Mouse (Mus musculus) right cerebral cortex, postnatal 10 days (tissue): ENCODE results near the gene She.

ENCODE experiments used
- DNase-seq, 2 experiments: peaks; one replicate each; pipeline ENCODE4 v3.0.0; 2021; ENCODE audit warnings: low spot score in 2 of 2

Gene She

DNA sequence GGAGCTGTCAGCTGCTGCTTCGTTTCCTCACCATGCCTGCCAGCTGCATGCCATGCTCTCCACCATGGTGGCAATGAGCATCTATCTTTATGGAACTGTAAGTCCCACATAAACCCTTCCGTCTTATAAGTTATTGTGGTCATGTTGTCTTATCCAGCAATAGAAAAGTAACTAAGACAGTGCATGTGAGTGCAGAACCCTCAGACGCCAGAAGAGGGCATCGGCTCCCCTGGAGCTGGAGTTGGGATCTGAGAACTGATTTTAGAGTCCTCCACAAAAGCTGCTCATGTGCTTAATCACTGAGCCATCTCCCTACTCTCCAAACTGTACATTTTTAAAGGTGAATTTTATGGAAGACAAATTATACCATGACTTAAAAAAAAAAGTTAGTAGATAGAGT, 14.1 kb upstream of the She start:
- no peak for DNase-seq

DNA sequence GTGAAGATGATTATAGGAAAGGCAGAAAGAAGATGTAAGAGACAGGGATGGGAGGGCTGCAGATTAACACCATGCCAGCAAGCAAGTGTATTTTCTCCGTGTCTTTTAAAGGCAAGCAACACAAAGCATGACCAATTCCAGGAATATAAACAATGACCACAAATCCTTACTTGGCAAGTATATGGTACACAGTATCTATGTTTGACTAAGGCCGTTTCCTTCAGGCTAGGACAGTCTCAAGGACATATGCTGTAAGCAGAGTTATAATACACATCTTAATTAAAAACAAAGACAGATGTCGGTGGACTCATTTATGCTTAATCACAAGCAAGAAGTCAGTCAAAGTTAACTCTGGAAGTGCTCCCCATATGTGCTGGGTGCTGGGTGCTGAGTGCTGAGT, 12.6 kb upstream of the She start:
- no peak for DNase-seq

DNA sequence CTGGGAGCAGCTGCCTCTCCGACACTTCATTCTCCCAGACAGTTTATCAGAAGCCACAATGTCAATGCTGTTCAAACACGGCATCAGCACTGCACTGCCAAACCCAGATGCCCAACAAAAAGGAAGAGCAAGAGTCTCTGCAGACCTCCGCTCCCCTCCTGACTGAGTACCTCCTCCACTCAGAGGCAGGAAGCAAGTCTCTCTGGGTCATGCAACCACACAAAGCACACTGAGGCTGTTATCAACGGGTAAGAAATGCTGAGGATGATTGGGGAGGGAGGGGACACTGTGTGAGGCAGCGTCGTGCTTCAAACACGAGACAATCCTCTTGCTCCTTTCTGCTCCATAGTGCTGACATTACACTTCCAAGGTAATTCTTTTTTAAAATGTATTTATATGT, 11.3 kb upstream of the She start:
- no peak for DNase-seq

DNA sequence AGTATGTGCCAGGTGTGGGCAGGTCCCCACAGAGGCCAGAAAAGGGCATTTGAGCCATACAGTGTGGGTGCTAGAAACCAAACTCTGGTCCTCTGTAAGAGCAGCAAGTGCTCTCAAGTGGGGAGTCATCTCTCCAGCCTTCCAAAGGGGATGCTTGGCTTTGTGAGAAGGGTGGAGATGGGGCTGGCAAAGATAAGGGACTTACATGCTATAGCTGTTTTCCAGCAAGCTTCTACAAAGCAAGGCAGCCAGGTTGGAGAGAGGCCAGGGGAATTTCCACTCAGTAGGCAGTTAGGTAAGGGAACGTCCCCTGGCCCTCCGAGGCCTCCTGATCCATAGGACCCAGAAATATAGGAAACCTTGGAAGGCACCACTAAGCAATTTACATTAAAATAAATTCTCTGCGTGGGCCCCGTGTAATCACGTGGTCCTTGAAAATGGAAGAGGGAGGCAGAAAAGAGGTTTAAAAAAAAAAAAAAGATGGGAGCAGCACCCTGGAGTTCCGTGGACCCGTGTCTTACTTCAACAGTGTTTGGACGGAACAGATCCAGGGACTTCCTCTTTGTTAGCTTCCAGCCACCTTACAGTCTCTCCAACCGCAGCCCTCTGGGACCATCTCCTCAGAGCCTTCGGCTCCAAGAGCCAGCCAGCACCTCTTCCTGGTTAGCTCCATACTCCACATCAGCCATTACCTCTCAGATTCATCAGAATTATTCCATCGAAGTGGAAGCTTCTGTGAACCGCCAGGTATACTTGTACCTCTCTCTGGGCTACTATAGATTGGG, 10.7 kb upstream of the She start:
- no peak for DNase-seq

DNA sequence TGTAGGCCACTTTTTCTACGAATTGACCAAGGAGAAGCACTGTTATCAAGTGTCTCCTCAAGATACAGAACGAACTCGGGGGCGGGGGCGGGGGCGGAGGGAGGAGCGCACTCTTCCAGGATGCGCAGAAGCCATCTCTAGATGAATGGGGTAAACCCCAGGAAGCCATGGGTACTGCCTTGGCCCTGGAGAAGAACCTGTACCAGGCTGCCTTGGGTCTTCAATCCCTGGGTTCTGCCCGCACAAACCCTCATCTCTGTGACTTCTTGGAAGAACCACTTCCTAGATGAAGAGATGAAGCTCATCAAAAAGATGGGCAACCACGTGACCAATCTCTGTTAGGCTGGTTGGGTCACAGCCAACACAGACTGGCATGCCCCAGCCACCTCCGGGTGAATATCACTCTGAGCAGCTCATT, 10.1 kb upstream of the She start:
- DNase-seq = no peak

DNA sequence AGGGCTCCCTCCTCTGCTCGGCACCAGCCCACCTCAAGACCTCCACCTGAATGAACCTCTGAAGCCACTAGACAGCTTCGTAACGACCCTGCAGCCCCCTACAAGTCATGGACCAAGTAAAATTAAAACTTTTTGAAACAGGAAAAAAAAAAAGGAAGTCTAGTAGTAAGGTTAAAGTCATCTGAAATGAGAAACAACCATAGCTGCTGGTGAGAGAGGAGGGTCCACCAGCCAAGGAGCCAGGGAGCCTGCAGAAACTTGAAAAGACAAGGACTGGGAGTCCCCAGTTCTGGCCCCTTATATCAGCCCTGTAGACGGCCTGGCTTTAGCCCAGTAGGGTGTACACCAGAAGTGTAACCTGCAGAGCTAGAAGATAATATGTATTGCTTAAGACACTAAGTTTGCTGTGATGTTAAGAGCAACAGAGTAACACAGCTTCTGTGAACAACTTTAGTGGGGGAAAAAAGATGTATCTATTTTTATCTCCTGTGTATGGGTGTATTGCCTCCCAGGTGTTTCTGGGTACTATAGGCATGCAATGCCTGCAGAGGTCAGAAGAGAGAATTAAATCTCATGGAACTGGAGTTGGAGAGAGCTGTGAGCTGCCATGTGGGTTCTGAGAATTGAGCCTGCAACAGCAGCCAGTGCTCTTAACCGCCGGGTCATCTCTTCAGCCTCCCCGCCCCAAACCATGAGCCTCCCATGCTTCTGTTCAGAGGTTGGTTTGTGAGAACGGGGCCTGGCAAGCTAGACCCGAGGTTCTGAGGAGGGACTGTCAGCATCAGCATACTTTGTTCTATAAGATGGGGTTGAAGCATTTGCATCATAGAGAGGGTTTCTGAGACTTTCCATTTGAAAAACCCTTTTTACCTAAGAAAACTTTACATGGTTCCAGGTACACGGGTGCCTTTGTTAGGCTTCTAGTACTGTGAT, 9.4 kb upstream of the She start:
- DNase-seq = no peak

DNA sequence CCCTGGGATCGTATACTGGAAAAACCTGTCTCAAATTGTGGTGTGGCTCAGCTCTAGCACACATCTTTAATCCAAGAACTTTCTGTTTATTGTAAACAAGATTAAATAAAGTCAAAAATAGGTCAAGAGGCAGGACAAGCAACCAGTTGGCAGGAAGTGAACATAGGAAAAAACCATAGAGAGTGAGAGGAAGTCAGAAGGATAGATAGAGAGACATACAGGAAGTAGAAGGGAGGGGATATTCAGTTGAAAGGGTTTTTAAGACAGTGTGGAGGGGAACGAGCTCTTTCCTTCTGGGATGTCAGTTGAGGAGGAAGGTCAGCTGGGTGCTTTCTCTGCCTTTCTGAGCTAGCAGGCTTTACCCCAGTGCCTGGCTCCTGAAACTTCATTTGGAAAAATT, 7.6 kb upstream of the She start:
- DNase-seq = no peak

DNA sequence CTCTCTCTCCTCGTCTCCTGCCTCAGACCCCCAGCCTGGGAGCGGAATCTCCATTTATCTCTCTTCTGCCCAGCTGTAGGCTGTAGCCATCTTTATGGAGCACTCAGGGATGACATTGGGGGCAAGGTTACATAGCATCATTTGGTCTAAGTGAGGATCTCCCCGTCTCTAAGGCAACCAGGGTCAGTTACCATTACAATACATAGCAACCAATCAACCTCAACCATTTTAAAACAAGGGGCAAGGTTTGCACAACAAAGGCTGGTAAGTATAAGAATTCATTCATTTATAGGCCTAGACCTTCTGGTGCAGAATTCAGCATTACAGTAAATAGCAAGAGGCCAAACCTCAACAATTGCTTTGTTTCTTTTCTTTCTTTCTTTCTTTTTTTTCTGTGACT, 4.9 kb upstream of the She start:
- DNase-seq = no peak

DNA sequence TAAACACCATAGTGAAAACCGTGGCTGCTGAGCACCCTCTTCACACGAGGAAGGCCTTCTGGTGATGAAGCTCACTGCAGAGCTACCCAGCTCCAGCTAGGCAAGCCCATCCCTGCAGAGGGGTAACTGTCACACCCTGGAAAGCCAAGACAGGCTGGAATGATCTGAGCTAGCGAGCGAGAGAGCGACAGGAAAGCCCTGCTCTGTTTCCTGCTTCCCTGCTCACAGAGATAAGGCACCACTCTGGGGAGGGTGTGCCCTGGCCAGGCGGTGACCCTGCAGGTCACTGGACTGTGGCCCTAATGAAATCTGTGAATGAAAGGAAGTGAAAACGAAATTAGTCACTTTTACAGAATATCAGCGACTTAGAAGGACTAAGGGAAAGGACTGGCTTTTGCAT, 4.2 kb downstream of the She start:
- no peak for DNase-seq

DNA sequence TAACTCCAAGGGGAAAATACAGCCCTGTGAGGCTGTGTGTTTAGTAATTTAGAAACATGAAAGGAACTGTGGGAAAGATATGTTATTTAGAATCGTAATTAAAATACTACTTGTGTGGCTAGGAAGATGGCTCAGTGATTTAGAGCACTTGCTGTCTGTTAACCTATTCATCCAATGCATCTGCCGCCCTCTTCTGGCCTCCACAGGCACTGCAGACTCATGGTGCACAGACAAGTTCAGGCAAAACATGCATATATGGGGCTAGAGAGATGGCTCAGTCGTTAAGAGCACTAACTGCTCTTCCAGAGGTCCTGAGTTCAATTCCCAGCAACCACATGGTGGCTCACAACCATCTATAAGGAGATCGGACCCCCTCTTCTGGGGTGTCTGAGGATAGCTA, 11.1 kb downstream of the She start:
- DNase-seq = peak in 1 of 2 experiments; percentile 41

DNA sequence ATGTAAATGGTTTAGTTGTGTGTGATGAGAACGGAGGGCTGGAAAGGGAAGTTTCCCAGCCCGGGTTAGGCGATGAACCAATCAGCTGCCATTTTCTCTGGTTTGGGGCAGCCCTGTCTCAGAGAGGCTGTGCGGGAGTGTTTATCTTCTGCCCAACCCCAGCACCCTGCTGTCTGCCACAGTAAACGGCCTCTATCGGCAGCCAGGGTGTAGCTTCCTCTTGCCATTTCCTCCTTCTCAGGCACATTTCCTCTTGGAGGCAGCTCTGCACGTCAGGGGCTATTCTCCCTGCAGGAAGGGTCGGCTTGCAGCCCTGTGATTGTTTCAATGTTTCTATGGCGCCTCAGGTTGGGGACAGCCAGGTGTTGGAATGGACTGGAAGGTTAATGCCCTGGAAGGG, 12.0 kb downstream of the She start:
- DNase-seq = peak; percentile 47 to 49

DNA sequence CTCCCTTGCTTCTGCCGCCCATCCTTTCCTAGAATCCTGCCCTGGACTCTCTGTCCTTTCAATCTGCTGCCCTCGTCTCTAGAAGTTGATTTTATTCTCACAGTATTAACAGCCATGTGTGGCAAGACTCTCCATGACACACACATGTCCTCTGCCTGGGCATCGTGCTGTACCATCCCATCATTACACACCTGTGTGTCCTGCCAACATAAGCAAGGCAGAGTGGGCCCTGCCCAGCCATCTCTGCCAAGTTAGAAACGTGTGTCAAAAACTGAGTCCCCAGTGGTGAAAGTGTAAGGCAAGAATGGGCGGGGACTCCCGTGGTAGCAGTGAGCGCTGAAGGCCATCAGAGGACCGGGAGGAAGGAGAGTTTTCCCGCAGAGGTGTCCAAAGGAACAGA, 14.6 kb downstream of the She start:
- no peak for DNase-seq

DNA sequence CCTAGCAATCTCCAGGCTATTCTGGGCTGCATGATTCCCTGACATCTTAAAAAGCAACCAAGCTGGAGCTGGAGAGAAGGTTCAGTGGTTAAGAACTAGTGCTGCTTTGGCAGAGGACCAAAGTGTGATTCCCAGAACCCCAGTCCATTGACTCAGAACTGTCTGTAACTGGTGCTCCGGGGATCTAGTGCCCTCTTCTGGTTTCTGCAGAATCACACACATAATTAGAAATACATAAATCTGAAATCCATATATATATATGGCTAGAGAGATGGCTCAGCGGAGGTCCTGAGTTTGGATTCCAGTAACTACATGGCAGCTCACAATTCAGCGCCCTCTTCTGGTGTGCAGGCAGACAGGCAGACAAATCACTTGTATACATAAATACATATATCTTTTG, 16.0 kb downstream of the She start:
- DNase-seq = no peak

DNA sequence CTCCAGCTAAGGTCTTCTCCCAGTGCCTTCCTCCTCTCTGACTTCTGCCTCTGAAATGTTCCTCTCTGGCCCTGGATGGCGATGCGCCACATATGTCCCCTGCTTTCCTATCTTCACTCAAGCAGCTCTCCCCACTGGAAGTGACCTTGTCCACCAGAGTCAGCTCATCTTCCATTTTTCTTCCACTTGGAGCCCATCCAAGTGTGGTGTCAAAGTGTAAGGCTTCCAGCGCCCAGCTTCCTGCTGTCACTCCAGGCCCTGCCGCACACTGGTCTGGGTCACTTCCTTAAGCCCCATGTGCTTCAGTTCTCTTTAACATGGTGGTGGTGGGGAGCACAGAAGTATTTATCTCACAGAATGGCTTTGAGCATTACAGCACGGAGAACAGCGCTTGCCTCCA, 16.4 kb downstream of the She start:
- no peak for DNase-seq

DNA sequence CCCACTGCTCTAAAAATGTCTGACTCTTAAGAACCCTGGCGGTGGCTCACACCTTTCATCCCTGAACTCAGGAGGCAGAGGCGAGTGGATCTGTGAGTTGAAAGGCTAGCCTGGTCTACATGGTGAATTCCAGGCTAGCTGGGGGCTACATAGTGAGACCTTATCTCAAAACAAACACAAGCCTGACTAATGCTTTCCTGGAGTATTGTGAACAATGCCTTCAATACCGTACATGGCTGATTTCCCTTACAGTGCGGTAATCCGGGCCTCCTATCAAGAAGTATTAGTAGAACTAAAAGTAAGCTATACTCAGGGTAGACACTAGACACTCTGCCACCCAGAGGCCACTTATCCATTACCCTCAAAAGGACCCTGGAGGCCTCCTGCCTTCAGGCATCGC, 16.9 kb downstream of the She start:
- no peak for DNase-seq

DNA sequence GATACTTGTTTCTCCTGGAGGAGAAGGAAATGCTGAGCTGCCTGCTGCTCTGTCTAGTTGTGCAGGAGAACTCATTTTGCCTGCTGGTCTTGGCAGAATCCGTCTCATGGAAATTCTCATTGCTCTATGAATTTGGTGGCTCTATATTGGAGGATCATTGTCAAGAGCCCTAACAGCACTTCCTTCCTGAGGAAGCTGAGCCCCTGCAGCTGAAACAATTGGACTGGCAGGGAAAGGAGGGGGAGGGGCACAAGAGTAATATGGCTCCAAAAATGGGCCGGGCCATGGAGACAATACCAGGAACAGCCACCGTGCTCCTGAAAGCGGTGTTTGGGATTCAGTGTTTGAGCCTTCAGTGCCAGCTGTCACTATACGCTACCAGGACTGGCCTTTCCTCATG, 22.6 kb downstream of the She start:
- no peak for DNase-seq

DNA sequence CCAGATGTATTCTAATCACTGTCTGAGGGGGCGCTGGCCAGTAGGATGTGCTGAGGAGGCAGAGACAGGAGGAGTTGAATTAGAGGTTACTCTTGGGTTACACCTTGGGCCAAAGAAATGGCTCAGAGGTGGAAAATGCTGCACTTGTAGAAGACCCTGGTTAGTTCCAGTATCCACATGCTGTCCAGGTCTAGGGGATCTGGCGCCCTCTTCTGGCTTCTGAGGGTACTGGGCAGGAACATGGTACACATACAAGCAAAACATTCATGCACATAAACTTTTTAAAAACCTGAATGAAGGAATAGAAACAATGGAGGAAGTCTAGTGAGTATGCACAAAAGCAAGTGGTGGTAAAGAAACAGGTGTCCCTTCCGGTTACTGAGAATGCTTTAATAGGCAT, 26.2 kb downstream of the She start:
- no peak for DNase-seq

DNA sequence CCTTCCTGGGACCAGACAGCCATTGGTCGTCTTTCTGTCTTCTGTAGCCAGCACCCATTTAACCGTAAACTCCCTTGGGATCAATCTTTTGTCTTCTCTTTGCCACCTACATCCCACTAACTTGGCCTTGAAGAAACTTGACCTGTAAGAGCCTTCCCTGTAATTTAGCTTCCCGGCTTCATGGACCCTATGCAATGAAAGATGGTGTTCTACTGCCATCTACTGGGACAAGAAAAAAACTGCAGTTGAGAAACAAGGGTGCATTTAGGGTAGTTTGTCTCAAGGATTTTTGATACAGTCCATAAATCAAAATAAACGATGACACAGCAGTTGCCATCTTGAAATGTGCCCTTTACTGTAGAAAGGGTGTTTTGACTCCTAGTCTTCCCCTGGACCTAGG, 27.0 kb downstream of the She start:
- DNase-seq = no peak

DNA sequence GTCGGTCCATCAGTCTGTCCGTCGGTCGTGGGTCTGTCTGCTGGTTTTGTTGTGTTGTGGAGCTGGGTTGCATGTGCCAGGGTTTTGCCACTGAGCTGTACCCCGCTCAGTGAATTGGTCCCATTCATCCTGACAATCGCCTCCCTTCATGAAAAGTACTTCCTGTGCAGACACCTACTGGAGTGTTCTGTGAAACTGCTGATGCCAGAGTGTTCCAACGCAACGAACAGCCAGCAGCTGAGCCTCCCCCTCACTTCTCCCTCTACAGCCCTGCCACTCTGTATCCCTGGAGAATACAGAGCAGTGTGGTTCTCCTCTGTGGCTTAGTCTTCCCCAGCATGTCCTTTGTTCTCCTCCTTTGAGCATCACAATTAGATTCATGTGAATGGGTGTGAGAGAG, 27.7 kb downstream of the She start:
- DNase-seq = peak; percentile 80 to 87

DNA sequence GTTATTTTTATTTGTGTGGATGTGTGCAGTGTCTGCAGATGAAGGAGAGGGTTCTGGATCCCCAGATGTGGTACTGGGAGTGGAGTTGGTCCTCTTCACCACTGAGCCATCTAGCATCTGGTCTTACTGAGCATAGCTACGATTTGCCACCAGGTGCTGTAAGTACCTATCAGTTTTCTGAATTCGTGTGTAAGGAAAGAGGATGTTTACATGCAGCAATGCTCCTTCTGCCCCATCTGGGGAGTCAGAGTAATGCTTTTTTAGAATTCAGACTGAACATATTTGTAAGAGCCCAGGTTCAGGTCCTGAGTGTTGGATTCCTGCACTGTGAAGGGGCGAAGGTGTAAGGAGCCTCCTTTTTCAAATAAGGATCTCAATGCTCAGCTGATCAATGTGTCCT, 28.8 kb downstream of the She start:
- no peak for DNase-seq

DNA sequence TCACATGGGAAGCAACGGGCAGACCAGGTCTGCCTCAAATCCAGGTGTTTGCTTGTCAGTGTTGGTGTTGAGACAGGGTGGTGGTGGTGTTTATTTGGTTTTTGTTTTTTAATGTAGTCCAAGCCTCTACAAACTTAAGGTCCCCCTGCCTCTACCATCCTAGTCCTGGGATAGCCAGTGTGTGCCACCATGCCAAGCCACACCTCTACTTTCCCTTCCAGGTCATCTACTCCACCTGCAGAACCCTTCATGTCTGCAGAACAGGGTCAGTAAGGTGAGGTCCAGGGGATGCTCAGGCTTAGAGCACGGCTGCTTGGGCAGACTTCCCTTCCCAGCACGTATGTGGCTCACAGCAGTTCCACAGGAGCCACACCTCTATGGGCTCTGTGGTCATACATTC, 29.2 kb downstream of the She start:
- DNase-seq = no peak

DNA sequence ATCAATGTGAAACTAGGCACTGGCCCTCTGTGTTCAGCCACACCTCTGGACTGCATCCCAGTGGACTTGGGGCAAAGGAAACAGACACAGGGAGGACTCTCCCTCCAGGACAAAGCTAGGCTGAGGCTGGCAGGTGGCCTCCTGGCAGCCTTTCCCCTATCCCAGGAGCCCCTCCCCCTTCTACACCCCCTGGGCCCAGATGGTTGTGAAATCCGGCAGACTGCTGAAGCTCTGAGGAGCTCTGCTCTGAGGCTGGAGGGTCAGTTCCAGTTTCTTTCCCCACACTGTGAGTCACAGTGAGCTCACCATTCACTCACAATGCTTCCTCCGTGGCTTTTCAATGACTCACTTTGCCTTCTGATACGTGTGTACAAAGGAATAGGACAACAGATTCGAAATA, 29.9 kb downstream of the She start:
- DNase-seq = peak; percentile 59 to 63

DNA sequence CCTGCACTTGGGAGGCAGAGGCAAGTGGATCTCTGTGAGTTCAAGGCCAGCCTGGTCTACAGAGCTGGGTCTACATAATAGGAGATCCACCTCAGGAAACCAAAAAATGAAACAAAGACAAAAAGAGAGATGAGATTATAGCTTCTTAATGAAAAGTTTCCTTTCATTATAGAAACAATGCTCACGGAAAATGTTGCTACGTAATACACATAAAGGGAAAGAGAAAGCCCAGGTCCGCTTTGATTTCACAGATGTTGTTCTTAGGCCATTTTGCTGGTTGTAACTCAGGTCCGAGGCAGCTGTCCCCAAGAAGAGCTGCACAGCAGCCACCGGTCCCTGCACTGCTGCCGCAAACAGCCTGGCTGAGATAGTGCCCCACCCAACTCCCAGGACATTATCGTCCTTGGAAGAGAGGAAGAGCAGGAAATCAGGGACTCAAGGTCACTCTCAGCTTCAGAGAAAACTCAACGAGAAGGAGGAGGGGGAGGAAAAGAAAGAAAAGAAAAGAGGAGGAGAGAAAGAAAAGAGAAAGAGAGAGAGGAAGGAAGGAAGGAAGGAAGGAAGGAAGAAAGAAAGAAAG, 31.1 kb downstream of the She start:
- DNase-seq = no peak
